Comparison of ENCODE assay signal across 19 mouse cellular contexts in genomic region chr7:46394933-46395332, GRCm38 (mm10).
"Had no signal": no experiment of that assay in that cellular context is flagged by ENCODE, and none has a peak within 500 bp of the region (broad histone marks: within the 10 kb centered on the region; RNA-seq: fewer than 3 reads in every experiment).

No protein-coding gene starts in this region.

- DNase-seq: gastrocnemius, postnatal 14 days; gastrocnemius, postnatal 36 days; heart, adult 11 months; heart, adult 2 months; heart, postnatal 10 days; heart, postnatal 4 days; kidney, adult 18-20 months; kidney, adult 8-10 months; kidney, postnatal 14 days; kidney, postnatal 36 days; layer of hippocampus, adult 9-11 months; layer of hippocampus, postnatal 36 days; liver; liver, embryonic 13.5 days; liver, postnatal 0 days had no signal

- ATAC-seq: hindbrain, embryonic 16.5 days; inflammation-experienced regulatory T-cells, adult 6 months; intestine, embryonic 15.5 days; intestine, postnatal 0 days; liver, postnatal 0 days had no signal
